Mouse (Mus musculus): ENCODE measurements around the gene Sgcb.

- TF ChIP-seq POLR2A (IDR thresholded peaks at IDR 0.05; ENCODE audit: low read depth, low read length), result no peak
- no peak for TF ChIP-seq CTCF (IDR thresholded peaks at IDR 0.05; ENCODE audit: extremely low read depth, insufficient read depth, insufficient read length, insufficient replicate concordance)
These were observed 19.6 kb downstream of the Sgcb start for GRCm38 (mm10) chr5:73627991-73628390.
